Mouse (Mus musculus) kidney, postnatal 25 days (tissue): ENCODE results near the gene Map2k2.
"Not testable (repeated sequence)": the region's sequence is repeated elsewhere in the genome, so short reads cannot be mapped to it uniquely, and the experiment has no call there.

ENCODE experiments used
- DNase-seq, 2 experiments: peaks; one replicate each; pipeline ENCODE4 v3.0.0; 2021; ENCODE audit warnings: mixed read lengths in 2 of 2

The Map2k2 gene

DNA sequence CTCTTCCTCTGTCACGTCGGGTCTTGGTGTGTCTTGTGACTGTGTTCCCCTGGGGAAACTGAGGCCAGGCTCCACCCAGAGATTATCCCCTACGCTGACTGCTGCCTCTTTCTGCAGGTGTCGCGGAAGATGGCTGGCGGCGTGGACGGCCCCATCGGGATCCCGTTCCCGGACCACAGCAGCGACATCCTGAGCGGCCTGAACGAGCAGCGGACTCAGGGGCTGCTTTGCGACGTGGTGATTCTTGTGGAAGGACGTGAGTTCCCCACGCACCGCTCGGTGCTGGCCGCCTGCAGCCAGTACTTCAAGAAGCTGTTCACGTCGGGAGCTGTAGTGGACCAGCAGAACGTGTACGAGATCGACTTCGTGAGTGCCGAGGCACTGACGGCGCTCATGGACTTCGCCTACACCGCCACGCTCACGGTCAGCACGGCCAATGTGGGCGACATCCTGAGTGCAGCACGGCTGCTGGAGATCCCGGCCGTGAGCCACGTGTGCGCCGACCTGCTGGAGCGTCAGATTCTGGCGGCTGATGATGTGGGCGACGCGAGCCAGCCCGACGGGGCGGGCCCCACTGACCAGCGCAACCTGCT, 38.2 kb downstream of the Map2k2 start:
- DNase-seq = no peak

DNA sequence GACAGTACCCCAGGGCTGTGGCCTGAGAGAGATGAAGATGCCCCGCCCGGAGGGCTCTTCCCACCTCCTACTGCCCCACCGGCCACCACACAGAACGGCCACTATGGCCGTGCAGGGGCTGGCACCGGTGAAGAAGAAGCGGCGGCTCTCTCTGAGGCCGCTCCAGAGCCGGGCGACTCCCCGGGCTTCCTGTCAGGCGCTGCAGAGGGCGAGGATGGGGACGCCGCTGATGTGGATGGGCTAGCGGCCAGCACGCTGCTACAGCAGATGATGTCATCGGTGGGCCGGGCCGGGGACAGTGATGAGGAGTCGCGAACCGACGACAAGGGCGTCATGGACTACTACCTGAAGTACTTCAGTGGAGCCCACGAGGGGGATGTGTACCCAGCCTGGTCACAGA, 39.0 kb downstream of the Map2k2 start:
- DNase-seq = peak; percentile 53 to 76

DNA sequence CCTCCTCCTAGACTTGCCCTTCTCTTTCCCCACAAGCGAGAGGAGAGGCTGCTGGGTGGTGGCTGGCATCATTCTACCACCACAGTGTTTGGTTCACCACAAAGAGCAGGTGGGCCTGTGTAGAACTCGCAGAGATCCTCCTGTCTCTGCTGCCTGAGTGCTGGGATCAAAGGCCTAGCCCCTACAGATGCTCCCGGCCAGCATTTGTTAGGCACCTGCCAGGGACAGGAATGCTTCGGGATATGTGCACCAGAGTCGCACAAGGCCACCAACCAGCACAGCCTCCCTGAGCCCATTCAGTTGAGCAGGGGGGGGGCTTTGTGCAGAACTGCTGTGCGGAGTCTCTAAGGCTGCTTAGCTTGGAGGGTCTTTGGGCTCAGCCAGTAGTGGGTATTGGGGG, 39.6 kb downstream of the Map2k2 start:
- DNase-seq = no peak

DNA sequence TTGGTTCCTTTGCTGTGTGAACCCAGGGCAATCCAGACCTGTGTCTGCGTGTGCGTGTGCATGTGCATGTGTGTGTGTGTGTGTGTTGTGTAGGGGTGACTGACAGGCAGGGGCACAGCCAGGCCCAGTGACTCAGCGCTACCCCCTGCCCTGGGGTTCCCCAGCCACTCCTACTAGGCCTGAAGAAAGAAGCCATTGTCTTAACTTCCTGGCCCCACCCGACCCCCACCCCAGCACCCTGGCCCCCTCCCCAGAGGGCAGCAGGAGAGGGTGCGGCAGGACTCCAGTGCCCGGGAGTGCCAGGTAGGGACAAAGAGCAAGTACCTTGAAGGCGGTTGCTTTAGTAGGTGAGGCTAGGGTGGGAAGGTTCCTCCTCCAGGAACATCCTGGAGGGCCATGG, 40.1 kb downstream of the Map2k2 start:
- DNase-seq = no peak

- DNase-seq = no peak
These were observed 40.6 kb downstream of the Map2k2 start for GRCm38 (mm10) chr10:81146296-81146695.

DNA sequence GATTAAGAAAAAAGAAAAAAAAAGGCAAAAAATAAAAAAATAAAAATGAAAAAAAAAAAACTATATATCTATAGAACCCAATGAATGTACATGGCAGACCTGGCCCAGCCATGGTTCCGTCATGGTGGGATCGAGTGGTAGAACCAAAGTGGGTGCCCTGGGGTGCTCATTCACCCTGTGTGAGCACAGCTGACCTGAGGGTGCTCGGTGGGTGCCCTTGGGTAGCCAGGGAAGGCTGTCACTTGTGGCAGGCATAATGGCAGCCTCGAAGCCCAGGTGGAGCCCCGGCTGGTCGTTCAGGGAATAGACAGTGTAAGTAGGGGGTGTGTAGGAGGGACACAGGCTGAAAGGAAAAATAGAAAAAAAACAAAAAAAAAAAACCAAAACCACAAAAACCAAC, 45.5 kb downstream of the Map2k2 start:
- no peak for DNase-seq

- DNase-seq = no peak
These were observed 46.9 kb downstream of the Map2k2 start for GRCm38 (mm10) chr10:81152609-81153008.

- DNase-seq = no peak
These were observed 48.6 kb downstream of the Map2k2 start for GRCm38 (mm10) chr10:81154313-81154712.

GRCm38 (mm10) chr10:81154736-81155135, 49.0 kb downstream of the Map2k2 start:
- DNase-seq = no peak

DNA sequence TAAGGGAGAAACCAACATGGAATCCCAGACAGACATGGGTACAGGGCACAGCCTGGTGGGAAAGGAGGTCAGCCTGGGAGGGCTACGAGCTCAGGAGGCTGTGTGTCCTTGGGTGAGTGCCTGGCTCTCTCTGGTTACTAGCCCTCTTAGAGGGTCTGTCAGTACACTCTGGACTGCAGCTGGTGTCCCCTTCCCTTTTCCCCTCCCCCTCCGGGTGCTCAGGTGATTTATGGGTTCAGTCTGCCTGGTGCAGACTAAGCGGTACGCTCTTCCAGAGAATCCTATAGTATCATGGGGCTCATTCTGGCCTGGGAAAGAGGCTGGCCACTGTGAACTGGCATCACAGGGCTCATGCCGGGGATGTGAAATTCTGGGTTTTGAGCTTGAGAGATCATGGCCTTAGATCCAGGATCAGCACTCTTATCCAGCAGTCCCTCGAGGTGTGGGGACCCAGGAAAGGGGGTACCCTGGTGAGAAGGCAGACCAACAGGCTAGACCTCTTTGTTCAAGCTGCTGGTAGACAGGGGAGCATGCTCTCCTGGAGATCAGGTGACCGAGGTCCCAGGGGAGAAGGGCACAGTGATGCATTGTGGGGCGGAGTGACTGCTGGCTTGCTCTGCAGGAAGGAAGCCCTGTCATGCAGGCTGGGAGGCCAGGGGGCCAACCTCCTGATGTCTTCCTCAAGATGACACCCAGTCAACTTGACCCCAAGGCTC, 56.0 kb downstream of the Map2k2 start:
- peak; percentile 72 to 85 for DNase-seq

GRCm38 (mm10) chr10:81162318-81162652, 56.6 kb downstream of the Map2k2 start:
- no peak for DNase-seq

GRCm38 (mm10) chr10:81165118-81165517, 59.4 kb downstream of the Map2k2 start:
- no peak for DNase-seq

GRCm38 (mm10) chr10:81167200-81168086, 61.7 kb downstream of the Map2k2 start, which contains the start of gene Pias4:
Gene Pias4, minus strand, starts transcription at chr10:81167923.
- peak; percentile 100 for DNase-seq

GRCm38 (mm10) chr10:81168087-81168431, 62.3 kb downstream of the Map2k2 start:
- DNase-seq = no peak

DNA sequence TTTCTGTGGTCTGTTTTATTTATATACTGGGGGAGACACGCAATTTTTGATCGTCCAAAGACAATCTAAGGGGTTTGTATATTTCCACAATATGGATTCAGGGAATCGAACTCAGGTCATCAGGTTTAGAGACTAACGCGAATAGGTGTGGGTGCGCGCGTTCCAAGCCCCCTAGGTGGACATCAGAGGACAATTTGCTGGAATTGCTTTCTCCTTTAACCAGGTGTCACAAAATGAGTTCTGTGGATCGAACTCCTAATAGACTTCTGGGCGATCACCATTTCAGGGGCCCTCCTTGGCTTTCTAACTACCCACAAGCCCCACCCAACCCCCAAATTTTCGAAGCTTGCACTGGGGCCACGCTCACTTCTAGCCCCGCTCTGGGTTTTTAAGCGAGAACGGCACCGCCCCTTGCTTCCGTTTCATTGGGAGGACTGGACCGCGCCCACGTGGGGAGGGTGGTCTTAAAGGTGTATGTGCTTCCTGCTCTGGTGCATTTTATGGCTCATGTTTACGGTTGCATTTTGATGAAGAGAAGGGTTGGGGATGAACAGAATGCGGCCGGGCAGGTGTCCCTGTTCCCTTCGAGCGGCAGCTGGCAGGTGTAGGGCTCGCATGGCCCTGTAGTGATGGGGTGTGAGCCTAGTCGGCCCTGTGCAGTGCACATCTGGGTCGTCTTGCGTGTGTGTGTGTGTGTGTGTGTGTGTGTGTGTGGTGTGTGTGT, 63.0 kb downstream of the Map2k2 start:
- peak; percentile 93 to 95 for DNase-seq

DNA sequence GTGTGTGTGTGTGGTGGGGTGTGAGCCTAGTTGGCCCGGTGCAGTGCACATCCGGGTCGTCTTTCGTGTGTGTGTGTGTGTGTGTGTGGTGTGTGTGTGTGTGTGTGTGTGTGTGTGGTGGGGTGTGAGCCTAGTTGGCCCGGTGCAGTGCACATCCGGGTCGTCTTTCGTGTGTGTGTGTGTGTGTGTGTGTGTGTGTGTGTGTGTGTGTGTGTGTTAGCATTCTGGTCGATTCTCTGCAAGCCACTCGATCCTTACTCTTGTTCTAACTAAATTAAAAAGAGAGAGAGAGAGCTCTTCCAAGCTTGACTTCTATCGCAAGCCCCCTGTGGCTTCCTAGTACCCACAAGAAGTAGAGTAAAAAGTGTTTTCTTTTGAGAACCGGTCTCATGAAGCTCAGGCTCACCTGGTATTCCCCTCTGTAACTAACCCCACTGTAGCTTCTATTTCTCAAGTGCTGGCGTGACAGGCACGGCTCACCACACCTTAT, 63.7 kb downstream of the Map2k2 start:
- DNase-seq = peak; percentile 51 to 71

DNA sequence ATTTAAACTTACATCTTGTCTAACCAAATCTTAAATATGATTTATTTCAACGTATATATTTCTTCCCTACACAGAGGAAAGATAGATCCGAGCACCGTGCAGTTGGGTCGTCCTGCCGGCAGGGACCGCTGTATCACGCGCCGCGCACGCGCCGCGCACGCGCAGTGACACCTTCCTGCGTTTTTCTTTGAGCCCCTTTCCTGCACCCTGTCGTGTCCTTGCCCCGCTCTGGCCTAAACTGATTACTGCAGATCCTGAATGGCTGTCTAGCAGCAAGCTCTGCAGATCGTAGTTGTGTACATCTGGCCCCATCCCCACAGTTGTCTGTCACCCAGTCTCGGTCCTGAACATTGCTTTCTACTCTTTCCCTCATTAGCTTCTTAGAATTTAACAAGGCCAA, 67.4 kb downstream of the Map2k2 start:
- DNase-seq = peak; percentile 81 to 87

GRCm38 (mm10) chr10:81174617-81175344, 69.1 kb downstream of the Map2k2 start:
- DNase-seq = peak; percentile 89 to 91

GRCm38 (mm10) chr10:81175345-81175701, 69.6 kb downstream of the Map2k2 start:
- not testable (repeated sequence) for DNase-seq

GRCm38 (mm10) chr10:81175936-81176465, 70.3 kb downstream of the Map2k2 start:
- peak in 1 of 2 experiments; percentile 64 for DNase-seq

GRCm38 (mm10) chr10:81176466-81177271, 71.0 kb downstream of the Map2k2 start, which contains the start of gene Eef2:
Gene Eef2, plus strand, starts transcription at chr10:81176631.
- peak; percentile 100 for DNase-seq
